Mouse (Mus musculus) ES-E14 (cell line): ENCODE results near the gene Hist1h3c.

Experiments
- CHD2 ChIP-seq: IDR thresholded peaks from 2 replicates; pipeline ENCODE4 v1.6.1; 2014; ENCODE audit warnings: mild to moderate bottlenecking, low read depth, low read length, inconsistent platforms
- HCFC1 ChIP-seq: IDR thresholded peaks from 2 replicates; pipeline ENCODE4 v1.6.1; 2012; ENCODE audit warnings: low read length, inconsistent platforms, borderline replicate concordance; ENCODE audit not compliant: insufficient read depth
- ZC3H11A ChIP-seq: IDR thresholded peaks from 2 replicates; pipeline ENCODE4 v1.6.1; 2012; ENCODE audit warnings: low read depth, mild to moderate bottlenecking, inconsistent platforms, low read length, borderline replicate concordance
- ZNF384 ChIP-seq: IDR thresholded peaks from 2 replicates; pipeline ENCODE4 v1.6.1; 2012; ENCODE audit warnings: low read depth, low read length, inconsistent platforms

DNA sequence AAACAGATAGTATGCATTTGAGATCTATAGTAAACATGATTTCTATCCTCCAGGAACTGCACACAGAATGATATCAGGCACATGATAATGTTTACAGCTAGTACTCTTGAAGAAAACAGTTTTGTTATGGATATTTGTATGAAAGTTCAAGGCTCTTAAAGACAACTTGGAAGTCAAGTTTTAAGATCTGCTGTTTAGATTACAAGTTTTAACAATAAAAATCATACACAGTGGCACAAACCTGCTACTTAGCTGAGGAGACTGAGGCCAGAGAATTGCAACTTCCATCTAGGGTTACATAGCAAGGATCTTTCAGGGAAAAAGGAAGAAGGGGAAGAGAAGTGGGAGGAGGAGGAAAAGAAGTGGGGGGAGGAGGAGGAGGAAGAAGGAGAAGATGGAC lies 9.6 kb upstream of the Hist1h3c start:
- TF ChIP-seq HCFC1 (no peak), ZC3H11A (no peak), ZNF384 (no peak), CHD2 (no peak)
